Mouse (Mus musculus) adrenal gland, adult 18-20 months (tissue): ENCODE measurements at regions not wholly inside any gene's neighbourhood (a gene's known extent, or its start where the extent isn't known, plus 50 kb on each side); places are given as distances from the start of the nearest gene placed in this dataset.
A peak's percentile ranks its signal among the peaks of the same experiment; 100 is the strongest.
"Not testable (repeated sequence)": the region's sequence is repeated elsewhere in the genome, so short reads cannot be mapped to it uniquely, and the experiment has no call there.

Experiments used
- DNase-seq, 2 experiments: peaks; one replicate each; pipeline ENCODE4 v3.0.0; 2021 to 2022; ENCODE audit warnings: low spot score in 2 of 2

DNA sequence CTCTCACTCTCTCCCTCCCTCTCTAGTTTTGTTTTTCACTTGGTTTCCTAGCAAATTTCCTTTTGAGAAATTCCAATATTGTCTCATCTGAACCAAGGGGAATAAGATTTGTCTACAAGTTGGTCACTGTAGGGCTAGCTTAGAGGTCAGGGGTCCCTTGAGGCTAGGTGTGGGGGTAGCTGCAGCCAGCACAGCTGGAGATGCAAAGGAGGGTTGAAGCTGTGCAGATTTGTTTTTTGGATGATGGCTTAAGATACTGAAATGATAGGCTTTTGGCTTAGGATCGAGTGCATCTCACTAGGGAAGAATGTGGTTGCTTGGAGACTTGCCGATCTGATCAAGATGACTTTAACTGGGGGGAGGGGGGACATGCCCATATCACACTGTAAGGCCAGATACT is 88.3 kb upstream of the Tmem28 start:
- no peak for DNase-seq

DNA sequence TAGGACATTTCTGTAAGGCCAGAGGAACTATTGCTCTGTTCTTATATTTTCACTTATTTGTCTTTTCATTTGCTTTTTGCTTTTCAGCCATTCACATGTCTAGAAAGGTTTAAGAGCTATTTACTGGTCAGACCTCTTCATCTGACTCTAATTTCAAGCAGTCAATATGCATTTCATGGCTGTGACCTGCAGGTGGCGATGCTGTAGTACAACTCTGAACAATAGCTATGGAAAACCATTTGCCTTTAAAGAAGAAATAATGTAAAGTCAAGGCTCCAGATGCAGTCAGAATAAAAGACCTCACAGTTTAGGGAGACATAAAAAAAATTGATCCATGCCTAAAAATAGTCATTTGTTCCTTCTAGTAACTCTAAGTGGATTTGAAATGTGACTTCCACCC is 95.7 kb upstream of the Tmem28 start:
- peak; percentile 5 to 17 for DNase-seq

DNA sequence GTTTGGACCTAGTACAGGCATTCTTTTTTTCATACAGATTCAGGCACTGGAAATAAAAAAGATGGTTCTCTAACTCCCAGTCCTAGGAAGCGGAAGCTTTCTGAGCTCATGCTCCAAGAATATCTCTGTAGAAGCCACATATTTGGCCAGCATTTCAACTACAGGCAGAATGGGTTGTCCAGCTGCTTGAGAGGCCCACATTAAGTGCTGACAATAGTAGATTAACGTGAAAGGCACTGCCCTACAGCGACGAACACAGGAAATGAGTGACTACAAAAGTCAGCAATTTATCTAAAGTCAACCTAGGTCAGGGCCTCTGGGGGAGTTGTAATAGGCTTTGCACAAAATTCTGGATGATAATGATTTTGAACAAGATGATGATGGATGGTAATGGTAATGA is 125.5 kb upstream of the Tmem28 start:
- no peak for DNase-seq

DNA sequence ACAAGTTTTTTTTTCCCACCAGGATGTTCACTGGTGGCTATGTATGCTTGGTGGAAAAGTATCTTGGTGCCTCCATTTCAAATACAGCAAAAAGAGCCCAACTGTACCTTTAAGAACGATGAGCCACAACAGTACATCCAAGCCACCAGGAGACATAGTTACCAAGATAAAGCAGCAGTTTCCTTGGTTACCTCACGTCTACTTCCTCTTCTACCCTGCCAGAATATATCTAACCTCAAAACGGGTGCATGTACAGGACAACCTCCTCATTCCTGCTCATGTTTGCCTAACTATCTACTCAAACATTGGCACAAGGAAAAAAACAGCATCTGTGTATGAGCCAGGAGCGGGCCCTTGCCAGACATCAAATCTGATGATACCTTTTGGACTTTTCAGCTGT is 129.8 kb upstream of the Tmem28 start:
- DNase-seq, result no peak

DNA sequence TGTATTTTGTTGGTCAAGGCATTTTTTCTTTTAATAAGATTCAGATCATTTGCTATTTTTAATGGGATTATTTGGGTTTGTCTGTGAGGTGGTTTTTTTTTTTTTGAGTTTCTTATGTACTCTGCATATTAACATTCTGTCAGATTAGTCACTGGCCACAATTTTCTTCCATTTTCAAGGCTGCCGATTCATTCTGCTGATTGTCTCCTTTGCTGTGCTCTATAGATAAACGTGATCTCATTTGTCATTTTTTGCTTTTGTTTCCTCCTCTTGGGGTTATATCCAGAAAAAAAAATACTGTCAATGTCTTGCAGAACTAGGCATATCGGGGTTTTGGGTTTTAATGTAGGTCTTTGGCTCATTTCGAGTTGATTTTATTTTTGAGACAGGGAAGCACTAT is 131.1 kb upstream of the Tmem28 start:
- DNase-seq, result no peak

DNA sequence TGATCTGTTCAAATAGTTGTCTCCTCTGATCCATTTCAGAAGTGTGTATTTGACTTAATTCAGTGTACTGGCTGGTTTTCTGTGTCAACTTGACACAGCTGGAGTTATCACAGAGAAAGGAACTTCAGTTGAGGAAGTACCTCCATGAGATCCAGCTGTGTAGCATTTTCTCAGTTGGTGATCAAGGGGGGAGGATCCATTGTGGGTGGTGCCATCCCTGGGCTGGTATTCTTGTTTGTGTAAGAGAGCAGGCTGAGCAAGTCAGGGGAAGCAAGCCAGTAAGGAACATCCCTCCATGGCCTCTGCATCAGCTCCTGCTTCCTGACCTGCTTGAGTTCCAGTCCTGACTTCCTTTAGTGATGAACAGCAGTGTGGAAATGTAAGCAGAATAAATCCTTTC is 138.3 kb upstream of the Tmem28 start:
- DNase-seq, result not testable (repeated sequence)

DNA sequence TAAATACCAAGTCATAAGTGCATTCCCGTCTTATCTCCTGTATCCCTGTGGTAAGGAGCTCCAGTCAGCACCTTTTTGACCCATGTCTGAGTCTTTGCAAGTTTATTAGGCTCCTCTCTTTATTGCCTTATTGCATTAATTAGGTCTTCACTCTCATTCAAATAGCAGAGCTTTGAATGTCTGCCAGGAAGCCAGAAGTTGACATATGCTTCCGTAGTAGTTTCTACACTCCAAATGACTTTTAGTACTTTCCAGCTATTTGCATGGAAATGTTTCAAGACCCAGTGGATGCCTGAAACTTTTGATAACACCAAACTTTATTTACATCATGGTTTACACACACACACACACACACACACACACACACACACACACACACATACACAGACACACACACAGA is 153.2 kb upstream of the Tmem28 start:
- no peak for DNase-seq

DNA sequence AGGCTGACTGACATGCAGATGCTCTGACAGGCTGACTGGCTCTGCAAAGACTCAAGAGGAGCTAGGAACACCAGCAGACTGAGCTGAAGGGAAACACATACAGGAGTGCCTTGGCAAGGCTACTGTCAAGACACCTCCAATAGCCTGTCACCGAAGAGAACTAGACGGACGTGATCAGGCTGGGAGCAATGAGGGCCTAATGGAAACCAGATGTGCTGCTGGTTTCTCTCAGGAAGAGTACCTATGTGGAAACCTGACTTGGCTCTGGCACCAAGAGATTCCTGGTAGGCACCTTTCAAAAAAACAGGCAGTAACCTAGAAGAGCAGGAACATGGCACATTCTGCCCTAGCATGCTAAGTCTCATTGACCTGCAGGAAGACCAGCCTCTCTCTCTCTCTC is 158.3 kb upstream of the Tmem28 start:
- no peak for DNase-seq

DNA sequence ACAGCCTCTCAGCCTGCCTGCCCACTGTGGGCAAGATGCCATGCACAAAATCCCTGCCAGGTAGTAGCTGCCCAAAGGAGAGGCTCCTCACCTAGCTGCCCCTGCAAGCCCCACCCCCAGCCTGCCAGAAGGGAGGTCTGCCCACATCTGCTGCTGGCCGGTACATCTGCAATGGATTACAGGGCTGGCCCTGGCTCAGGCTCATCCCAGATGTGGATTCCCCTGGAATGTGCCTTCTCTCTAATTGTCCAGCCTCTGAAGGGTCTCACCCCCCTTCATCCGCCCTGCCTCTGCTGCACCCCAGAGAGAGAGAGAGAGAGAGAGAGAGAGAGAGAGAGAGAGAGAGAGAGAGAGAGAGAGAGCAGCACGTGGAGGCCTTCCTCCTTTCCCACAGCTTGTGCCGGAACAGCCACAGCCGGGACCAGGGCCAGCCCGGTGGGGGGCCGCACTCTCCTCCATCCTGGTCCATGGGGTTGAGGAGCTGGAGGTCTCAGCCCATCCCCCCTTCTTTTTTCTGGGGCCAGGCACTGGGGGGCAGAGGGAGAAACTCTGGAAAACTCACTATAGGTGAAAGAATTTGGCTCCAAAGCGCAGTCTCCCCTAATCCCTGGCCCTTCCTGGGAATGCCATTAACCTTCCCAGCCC is 161.2 kb upstream of the Tmem28 start:
- no peak for DNase-seq

DNA sequence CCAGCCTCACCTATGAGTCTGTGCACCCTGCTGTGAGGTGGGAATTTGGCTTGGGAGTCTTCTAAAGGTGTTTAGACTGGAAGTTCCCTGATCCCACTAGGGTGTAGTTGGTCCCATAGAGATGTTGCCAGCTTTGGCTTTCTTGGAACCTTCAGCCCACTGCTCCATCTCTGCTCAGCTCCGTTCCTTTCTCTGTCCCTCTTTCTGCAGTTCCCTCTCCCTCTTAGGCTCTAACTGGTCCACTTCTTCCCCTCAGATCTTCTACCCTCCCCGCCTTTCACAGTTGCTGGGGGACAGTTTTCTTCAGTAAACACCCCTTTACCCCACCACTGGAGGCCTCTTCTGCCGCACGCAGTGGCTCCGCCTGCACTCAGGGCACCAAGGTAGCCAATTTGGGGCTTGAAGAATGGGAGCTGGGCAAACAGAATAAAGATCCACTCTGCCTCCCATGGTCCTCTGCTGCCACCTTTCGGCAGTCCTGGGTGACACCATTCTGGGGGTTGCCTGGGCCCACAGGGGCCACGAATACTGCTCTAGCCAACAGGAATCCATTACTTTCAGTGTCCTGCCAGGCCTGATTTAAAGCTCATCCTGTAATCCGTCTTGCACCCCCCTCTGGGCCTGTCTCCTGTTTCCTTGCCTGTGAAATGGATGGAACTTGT is 162.9 kb upstream of the Tmem28 start:
- DNase-seq, result peak; percentile 66 to 68

DNA sequence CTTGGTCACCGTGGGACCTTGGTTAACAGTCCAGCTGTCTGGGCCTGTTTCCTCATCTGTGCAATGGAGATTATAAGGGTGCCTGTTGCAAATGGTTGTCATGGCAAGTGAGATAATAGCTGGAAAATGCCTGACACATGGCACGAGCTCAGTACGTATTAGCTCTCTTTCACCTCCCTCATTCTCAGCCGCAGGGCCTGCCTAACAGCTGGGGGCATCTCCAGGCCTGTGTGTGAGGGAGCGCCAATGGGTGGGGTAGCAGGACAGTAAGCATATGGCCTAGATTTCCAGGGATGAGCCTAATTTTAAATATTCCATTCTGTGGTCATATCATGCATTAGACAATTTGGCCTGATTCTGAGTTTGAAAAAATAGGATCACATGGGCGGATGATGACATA is 163.8 kb upstream of the Tmem28 start:
- no peak for DNase-seq

DNA sequence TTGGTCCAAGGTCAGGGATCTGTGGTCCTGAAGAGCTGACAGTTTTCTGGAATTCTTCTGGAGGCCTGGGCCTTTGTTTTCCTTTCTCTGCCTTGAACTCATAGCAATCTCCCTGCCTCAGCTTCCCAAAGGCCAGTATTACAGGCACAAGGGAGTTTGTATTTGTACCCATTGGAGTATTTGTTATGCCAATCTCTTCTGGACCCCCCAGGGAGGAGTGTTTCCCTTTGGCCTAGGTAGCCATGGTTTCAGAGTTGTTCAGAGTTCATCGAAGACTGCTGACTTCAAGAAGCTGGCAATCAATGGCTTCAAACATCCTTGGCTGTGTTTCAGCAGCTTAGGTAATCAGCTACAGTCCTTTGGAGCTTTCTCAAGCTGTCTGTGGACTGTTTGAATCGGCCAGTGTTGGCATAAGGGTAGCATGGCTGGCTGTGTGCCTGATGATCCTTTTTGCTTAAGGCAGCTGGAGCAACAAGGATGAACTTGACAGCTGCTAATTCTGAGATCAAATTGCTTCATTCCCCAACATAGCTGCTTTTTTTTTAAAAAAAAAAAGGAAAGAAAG is 161.2 kb upstream of the Pja1 start:
- DNase-seq, result no peak

DNA sequence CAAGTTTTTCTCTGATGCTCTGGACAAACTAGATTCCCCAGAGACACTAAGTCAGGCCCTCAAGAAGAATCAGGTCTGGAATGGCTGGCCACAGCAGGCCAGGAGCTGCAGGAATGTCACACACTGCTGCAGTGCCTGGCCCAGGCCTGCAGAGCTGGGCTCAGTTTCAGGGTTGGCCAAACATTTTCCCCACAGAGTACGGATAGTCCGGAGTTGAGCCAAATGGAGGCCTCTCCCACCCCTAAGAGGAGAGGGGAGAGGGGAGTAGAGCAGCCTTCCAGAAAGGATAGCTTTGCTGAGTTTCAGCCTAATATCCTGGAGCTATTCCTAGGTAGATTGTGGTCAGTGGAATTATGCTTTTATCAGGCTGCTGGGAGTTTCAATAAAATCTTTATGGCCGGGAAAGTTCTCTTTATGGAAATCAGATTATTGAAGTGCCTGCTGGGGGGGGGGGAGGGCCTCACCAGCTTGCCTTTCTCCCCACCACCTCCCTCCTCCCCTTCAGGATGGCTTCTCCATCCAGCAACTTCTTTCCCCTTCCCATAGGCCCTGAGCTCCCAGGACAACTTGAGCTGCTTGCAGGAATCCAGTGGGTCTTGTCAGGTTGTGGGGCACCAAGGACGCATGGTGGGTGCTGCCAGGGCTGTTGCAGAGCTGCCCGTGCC is 153.6 kb upstream of the Pja1 start:
- DNase-seq, result no peak

DNA sequence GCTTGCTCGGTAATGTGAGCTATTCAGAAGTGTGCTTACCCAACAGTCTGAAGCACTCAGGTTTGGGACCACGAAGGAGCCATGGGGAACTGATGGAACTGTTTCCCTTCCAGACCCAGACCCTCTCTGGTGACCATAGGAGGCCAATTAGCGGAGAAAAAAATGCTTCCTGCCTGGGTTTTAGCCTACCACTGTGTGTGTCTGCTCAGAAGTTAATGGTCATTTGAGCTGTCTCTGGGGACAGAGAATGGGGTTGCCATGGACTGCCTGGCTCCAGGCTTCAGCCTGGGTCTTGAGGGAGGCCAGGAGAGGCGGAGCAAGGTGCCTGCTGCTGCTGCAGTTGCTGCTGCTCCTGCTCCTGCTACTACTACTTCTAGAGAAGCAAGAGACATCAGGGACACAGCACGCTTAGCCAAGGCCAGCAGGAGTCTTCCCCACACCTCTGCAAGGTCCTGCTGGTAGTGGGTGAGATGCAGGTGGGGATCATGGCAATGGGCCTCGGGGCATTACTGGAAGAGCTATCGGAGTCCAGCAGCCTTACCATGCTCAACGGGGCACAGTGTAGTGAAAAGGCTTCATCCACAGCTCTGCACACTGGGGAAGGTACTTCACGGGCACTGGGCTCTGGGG is 141.2 kb upstream of the Pja1 start:
- no peak for DNase-seq

DNA sequence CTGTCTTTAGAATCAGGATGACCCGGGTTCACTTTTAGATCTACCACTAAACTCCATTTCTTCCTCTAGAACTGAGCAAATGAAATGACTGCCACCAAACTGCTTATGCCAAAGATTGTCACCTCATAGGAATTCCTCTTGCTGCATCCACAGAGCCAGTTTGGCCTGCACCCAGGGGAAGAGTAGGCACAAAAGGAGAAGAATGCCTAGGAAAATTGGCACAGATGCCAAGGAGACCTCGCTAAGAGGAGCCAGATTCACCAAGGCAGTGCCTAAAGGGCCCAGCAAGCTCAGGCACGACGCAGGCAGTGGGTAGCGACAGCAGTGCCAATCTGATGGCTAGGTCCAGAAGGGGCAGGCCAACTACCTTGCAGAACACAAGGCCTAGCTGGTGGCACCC is 139.0 kb upstream of the Pja1 start:
- DNase-seq, result no peak

DNA sequence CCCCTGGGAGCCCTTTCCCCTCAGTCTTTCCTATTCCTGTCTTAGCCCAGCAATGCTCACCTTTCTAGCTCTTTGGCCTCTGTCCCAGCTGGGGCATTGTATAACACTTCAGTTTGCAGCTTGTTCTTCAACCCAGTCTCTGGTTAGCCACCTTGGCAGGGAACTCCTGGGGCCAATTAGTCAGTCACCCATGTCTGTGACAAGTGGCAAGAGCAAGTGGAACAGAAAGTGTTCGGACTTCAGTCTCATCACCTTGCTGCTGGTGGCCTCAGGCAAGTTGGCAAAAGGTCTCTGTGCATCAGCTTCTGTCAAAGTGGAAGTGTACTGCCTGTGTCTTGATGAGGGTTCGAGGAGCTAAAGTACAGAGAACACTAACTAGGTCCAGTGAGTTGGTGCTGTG is 138.5 kb upstream of the Pja1 start:
- DNase-seq, result no peak

DNA sequence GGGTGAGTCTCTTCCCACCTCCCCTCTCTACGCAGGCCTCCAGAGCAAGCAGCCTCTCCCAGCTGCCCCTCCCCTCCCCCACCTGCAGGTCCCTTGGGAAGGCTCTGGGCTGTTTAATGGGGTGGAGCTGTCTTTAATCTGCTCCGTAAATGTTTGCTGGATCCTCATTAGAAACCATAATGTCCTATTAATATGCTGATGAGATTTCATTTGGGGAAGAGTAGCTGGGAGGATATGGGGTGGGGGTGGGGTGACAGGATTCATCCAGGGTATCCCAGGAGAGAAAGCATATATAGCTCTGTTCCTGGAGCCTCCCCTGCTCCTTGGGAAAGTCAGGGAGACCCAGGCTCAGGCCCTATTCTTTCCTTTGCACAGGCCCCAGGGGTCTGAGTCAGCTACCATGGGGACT is 137.2 kb upstream of the Pja1 start:
- no peak for DNase-seq

DNA sequence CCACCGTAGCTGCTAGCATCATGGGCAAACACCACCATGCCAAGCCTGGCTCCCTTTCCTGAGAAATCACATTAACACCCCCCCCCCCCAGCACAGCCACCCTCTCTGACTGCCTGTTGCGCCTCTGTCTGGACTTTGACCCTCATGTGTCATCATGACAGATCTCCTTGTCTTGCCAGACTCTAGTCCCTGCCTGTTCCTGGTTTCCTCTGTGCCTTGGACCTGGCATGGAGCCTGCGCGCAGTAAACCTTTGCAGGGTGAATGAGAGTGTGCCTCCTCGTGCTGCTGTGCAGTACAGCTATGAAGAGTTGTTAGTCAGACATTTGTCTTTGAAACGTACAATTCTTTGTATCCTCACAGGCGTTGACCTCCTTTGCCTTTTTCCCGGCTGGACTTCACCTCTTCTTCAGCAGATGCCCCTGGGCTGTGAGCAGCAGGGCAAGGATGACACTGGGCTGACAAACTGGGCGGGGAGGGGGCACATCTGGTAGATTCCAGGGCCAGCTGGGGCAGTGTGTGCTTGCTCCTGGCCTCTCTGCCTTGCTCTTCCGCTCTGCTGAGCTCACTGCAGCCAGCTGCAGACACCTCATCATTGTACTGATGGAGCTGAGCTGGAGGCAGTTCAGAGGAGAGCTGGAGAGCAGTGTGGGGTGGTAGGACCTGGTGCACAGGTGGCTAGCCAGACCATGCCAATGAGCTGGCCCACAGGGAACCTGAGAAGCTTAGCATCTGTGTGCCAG is 134.2 kb upstream of the Pja1 start:
- DNase-seq, result no peak

DNA sequence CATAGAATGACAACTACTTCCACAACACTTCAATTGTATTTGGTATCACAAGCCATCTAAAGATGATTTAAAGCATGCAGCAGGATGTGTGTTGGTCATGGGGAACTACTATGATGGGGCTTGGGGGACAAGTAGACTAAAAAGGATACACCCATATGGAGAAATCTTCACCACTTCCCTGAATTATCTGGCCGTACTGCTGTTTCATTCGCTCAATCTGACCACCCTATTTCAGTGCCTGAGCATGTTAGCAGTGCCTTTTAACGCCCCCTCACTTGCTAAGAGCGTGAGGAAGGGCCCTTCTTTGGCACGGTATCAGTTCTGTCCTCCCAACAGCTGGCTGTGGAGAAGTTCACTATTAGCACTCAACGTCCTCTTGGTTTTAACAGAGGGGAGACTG is 132.6 kb upstream of the Pja1 start:
- DNase-seq, result no peak

DNA sequence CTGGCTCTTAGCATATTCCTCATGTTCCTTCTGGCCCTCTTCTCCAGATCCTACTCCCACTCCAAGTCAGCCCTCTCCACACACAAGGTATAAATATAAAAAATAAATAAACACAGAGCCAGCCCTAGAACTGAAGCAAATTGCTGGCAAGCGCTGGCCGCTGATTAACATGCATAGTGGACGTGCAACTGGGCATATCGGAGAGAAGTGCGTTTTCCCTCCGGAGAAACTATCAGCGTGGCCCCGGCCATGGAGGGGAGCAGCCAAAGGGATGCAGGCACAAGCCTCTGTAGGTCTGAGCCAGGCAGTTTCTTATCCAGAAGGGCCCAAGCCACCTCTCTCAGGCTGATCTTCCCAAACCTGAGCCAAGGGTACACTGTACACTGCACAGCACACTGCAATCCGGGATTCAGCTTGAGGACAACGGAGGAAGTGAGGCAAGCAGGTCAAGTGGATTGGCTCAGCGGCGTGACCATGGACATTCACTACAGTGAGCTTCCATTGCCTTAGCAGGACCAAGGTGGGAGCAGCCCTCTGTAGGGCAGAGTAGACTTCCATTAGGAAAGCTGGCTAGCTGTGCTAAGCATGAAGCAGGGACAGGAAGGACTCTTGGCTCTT is 131.3 kb upstream of the Pja1 start:
- DNase-seq, result no peak

DNA sequence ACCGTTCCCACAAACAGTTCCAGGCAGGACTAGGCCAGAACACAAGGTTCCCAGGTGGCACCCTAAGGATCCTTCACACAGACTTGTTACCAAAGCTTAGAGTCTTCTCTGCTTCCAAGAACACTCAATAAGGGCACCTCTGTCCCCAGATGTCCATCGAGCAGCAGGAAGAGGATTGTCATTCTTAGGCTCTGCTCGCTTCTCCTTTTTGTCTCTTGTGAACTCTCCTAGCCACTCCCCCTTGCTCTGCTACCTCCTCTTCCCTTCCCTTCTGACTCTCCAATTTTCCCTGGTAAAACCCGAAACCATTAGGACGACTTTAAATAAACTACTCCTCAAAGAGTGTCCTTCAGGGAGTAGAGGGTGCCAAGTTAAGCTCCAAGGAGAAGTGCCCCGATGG is 124.4 kb upstream of the Pja1 start:
- DNase-seq, result no peak
